ENCODE assay signal across 9 mouse cellular contexts in genomic region chr3:134146373-134147224, GRCm38 (mm10).
A peak's percentile ranks its signal among the peaks of the same experiment; 100 is the strongest.
DNase-seq lines count a peak whose midpoint lies in the region; ATAC-seq lines count a peak whose summit lies in the region.
"Had no signal": no experiment of that assay in that cellular context is flagged by ENCODE, and none has a peak within 500 bp of the region (broad histone marks: within the 10 kb centered on the region; RNA-seq: fewer than 3 reads in every experiment).

No protein-coding gene starts in this region.

- no peak overlapping the region for H3K27ac ChIP-seq in embryonic facial prominence, embryonic 11.5 days (replicated peaks; ENCODE audit: low read depth, low read length)
- H3K27ac ChIP-seq in heart, embryonic 14.5 days (replicated peaks in 1 of 2; ENCODE audit: control insufficient read depth in 1 of 2, insufficient read depth in 1 of 2, low read depth in 2 of 2, low read length in 2 of 2), result no peak overlapping the region

- peak; percentile 9 for DNase-seq in gastrocnemius, postnatal 14 days
- no peak for DNase-seq in gastrocnemius, postnatal 25 days
- peak; percentile 79 for DNase-seq in embryonic facial prominence, embryonic 11.5 days (ENCODE audit: low spot score)
- peak; percentile 24 to 34 for DNase-seq in left cerebral cortex, adult 18-20 months (ENCODE audit: low spot score in 2 of 2)
- peak; percentile 22 for DNase-seq in lung, postnatal 10 days
- peak; percentile 67 to 75 for DNase-seq in right cerebral cortex, postnatal 10 days (ENCODE audit: low spot score in 2 of 2)

- H3K9me3 ChIP-seq in embryonic facial prominence, embryonic 11.5 days (replicated peaks; ENCODE audit: control insufficient read depth, low read length), result no peaks in the 10 kb centered on the region
- no peaks in the 10 kb centered on the region for H3K9me3 ChIP-seq in heart, embryonic 14.5 days (ENCODE audit: control insufficient read depth, low read length)

- H3K36me3 ChIP-seq in embryonic facial prominence, embryonic 11.5 days (replicated peaks; ENCODE audit: control insufficient read depth, insufficient read depth, low read depth, low read length), result no peaks in the 10 kb centered on the region
- H3K36me3 ChIP-seq in heart, embryonic 14.5 days (ENCODE audit: control insufficient read depth, insufficient read depth, low read length), result no peaks in the 10 kb centered on the region

- intact Hi-C loops in gastrocnemius, postnatal 14 days (cut with DNase I; ENCODE audit: low total_unique reads), result no loop called here

- no peaks in the 10 kb centered on the region for H3K27me3 ChIP-seq in embryonic facial prominence, embryonic 11.5 days (ENCODE audit: control insufficient read depth, insufficient read depth, low read length)
- H3K27me3 ChIP-seq in heart, embryonic 14.5 days (ENCODE audit: control insufficient read depth, insufficient read depth, low read length), result no peaks in the 10 kb centered on the region

- ATAC-seq in embryonic facial prominence, embryonic 11.5 days (replicated peaks; ENCODE audit: insufficient number of reproducible peaks, low FRiP score, low TSS enrichment, low read depth), result peak; percentile 92
- ATAC-seq in heart, embryonic 14.5 days (ENCODE audit: insufficient number of reproducible peaks, insufficient read depth, low FRiP score, low read depth), result 0 out of 2 replicates have a peak, but pooled peaks have one; percentile 66
- no peak for ATAC-seq in megakaryocyte-erythroid progenitor cell, adult 5-6 weeks (replicated peaks; ENCODE audit: low FRiP score, low TSS enrichment, poor library complexity, severe bottlenecking)

- H3K4me1 ChIP-seq in embryonic facial prominence, embryonic 11.5 days (ENCODE audit: control insufficient read depth, insufficient read depth, low read length), result no peaks in the 10 kb centered on the region
- H3K4me1 ChIP-seq in heart, embryonic 14.5 days (ENCODE audit: control insufficient read depth in 2 of 2, insufficient read depth in 2 of 2, low read length in 2 of 2), result peaks cover 0 to 4% of the 10 kb centered on the region in 2 experiments; a peak in 1 of 4 replicates

- 18% methylated on average over 14 of the region's 14 CpGs for WGBS in embryonic facial prominence, embryonic 11.5 days
- 13% methylated on average over 14 of the region's 14 CpGs for WGBS in heart, embryonic 14.5 days

- H3K4me2 ChIP-seq in embryonic facial prominence, embryonic 11.5 days (ENCODE audit: low read depth, low read length), result peak overlapping the region; percentile 2
- H3K4me2 ChIP-seq in heart, embryonic 14.5 days (ENCODE audit: low read length), result peak overlapping the region; percentile 63

- H3K9ac ChIP-seq in embryonic facial prominence, embryonic 11.5 days (replicated peaks; ENCODE audit: low read length), result peak overlapping the region; percentile 27; the same call in 1 of the 2 replicates
- peak overlapping the region; percentile 49 for H3K9ac ChIP-seq in heart, embryonic 14.5 days (ENCODE audit: low read length)

- H3K4me3 ChIP-seq in embryonic facial prominence, embryonic 11.5 days (ENCODE audit: low read depth, low read length), result 0 out of 2 replicates have a peak overlapping the region, but pooled peaks have one; percentile 5
- peak overlapping the region; percentile 35 to 46 for H3K4me3 ChIP-seq in heart, embryonic 14.5 days (ENCODE audit: control insufficient read depth in 1 of 2, insufficient read depth in 1 of 2, low read depth in 1 of 2, low read length in 2 of 2)
- H3K4me3 ChIP-seq: erythroblast, embryonic 14.5 days had no signal
